Mouse (Mus musculus): ENCODE measurements around the gene Map2k1.
"Not testable (repeated sequence)": the region's sequence is repeated elsewhere in the genome, so short reads cannot be mapped to it uniquely, and the experiment has no call there.

Gene Map2k1

GRCm38 (mm10) chr9:64202866-64203265, 50.6 kb downstream of the Map2k1 start:
- no peak for DNase-seq (ENCODE audit: low spot score)

GRCm38 (mm10) chr9:64202331-64202730, 51.1 kb downstream of the Map2k1 start:
- no peak for DNase-seq (ENCODE audit: low spot score)

- no peak for DNase-seq (ENCODE audit: low spot score)
These were observed 53.5 kb downstream of the Map2k1 start for GRCm38 (mm10) chr9:64199897-64200296.

GRCm38 (mm10) chr9:64198763-64199418, 54.5 kb downstream of the Map2k1 start:
- not testable (repeated sequence) for DNase-seq (ENCODE audit: low spot score)

DNA sequence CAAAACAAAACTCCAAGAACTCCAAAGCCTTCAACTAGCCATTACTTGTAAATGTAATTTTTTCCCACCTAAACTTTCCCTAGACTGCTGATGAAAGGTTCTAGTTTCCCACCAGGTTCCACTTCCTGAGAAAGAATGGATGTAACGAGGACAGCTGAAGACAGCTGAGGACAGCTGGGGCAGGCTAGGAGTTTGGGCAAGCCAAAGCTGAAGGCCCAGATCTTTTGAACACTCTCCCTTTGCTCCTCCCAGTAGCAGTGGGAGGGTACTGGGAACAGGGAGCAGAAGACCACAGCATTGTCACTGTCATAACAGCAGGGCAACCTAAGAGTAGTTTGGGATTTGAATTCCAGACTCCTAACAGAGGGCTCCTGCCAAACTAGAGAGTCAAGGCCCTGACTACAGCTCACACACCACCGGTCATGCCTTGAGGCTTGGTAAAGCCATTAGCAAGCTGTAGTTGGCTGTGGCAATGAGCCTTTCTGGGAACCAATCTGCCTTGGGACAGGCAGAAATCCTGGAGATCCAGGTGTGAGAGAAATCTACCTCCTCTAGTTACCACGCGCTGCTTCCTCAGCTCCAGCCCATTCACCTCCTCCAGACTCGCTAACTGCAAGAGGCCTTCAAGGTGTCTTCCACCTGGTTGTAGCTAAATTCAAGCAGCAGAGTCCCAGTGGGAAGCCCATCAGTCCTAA, 55.2 kb downstream of the Map2k1 start:
- no peak for DNase-seq (ENCODE audit: low spot score)

GRCm38 (mm10) chr9:64197524-64197923, 55.9 kb downstream of the Map2k1 start:
- no peak for DNase-seq (ENCODE audit: low spot score)

GRCm38 (mm10) chr9:64195554-64195953, 57.9 kb downstream of the Map2k1 start:
- DNase-seq (ENCODE audit: low spot score): no peak

- no peak for DNase-seq (ENCODE audit: low spot score)
These were observed 59.6 kb downstream of the Map2k1 start for GRCm38 (mm10) chr9:64193879-64194278.

DNA sequence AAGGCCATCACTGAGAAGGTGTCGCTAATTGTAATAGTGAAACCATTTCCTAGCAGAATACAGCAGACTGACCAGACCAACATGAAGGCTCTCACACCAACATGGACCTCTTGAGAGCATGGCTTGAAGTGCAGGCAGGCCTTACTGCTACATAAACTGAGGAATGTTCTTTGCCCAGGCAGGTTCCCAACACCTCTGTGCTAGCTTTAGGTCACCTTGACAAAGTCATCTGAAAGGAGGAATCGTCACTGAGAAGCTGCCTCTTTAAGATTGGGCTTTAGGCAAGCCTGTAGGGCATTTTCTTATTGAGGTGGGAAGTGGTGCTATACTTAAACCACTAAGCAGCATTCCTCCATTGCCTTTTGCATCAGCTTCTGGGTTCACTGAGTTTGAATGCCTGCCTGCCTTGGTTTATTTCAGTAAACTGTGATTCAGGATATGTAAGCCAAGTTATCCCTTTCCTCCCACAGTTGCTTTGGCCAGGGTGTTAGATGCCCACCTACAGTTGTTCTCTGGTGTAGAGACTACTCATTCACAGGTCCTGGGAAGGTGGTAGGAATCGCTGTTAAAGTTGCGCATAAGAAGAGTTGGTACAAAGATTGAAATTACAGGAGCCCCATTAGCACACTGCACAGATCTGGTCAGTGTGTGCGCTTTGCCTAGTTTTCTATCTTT, 69.1 kb downstream of the Map2k1 start:
- no peak for DNase-seq (ENCODE audit: low spot score)

DNA sequence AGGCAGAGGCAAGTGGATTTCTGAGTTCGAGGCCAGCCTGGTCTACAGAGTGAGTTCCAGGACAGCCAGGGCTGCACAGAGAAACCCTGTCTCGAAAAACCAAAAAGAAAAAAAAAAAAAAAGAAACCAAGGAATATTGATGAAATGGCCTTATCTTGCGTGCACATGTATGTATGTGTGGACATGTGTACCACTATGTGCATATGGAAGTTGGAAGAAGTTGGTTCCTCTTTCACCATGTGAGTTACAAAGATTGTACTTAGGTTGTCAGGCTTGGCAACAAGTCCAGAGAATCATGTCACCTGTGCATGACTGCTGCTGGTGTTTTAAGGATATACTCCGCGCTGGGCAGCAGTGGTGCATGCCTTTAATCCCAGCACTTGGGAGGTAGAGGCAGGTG, 70.1 kb downstream of the Map2k1 start:
- DNase-seq (ENCODE audit: low spot score): not testable (repeated sequence)

- peak; percentile 83 for DNase-seq (ENCODE audit: low spot score)
These were observed 74.3 kb downstream of the Map2k1 start, which contains the start of gene Snapc5 for GRCm38 (mm10) chr9:64178974-64179646. Gene Snapc5, plus strand, starts transcription at chr9:64179274.

DNA sequence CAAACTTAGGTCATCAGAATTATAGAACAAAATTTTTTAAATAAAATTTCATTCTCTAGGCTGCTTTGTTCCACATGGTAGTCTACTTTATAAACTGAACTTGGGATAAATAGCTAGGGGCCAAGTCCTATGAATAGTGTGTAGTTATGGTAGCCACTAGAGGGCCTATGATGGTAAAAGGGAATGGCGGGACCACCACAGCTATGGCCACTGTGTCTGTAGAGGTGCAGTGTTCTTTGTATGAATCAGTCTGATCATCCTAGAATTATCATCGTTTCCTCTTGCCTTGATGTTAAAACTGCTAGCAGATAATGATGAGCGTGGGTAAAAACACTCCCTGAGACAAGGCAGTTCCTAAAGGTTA, 74.8 kb downstream of the Map2k1 start:
- no peak for DNase-seq (ENCODE audit: low spot score)

DNA sequence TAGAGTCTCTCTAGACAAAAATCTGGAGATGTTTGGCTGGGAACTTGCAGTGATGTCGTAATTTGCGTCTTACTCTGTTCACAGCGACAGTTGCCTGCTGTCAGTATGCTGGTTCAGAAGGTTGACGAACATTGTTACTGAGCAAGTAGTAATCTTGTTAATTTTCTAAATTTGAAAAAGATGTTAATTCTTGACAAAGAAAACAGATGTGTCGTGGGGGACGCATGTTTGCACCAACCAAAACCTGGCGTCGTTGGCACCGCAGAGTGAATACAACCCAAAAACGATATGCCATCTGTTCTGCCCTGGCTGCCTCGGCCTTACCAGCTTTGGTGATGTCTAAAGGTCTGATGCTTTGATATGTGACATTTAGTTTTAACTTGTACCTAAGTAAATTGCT, 78.1 kb downstream of the Map2k1 start:
- DNase-seq (ENCODE audit: low spot score): no peak

DNA sequence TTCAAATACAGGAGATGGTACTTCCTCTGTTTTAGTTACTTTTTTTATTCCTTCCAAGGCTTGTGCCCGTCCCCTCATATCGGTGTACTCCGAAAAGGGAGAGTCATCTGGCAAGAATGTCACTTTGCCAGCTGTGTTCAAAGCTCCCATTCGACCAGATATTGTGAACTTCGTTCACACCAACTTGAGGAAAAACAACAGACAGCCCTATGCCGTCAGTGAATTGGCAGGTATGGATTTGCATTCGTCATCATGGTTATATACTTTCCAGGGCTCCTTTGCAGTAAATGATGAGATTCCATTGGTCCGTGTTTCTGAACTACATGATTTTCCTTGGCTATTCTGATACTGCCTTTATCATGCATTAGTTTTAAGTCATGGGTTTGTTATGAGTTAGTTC, 78.7 kb downstream of the Map2k1 start:
- no peak for DNase-seq (ENCODE audit: low spot score)

DNA sequence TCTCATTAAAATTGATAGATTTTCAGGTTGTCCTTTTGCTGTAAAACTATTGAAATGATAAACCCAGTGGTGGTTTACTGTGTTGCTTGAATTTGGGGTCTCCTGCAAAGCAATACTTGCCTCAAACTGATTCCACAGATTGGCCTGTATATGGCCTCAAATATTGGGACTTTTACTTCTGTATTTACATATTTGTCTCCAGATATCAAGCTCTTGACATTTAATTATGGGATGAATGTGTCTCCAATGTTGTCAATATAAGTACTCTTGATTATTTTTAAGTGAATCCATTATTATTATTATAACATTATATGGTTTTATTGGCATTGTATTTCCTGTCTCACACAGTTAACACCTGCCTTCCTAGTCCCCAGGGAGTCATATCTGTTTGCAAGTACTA, 79.1 kb downstream of the Map2k1 start:
- no peak for DNase-seq (ENCODE audit: low spot score)

DNA sequence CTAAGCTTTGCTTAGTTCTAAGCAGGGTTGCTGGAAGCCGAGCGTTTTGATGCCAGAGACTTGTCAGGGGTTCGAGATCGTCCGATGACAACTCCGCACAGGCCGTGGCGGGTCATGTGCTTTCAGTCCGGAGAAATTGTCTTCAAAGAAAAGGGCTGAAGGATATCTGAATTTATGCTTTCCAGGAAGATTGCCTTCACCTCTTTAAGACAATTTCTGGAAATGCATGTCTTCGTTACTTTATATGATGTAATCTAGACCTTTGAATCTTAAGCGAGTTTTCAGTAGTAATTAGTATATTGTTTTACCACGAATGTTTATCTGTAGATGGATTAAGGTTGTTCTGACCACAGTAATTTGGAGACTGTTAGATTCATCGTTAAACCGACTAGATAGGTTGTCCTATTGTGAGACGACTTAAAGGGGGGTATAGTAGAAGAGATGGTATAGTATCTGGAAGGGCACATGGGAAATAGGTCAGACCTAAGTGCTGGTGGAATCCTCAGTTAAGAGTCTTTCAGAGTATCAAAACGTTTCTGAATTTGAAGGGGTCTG, 79.7 kb downstream of the Map2k1 start:
- no peak for DNase-seq (ENCODE audit: low spot score)

DNA sequence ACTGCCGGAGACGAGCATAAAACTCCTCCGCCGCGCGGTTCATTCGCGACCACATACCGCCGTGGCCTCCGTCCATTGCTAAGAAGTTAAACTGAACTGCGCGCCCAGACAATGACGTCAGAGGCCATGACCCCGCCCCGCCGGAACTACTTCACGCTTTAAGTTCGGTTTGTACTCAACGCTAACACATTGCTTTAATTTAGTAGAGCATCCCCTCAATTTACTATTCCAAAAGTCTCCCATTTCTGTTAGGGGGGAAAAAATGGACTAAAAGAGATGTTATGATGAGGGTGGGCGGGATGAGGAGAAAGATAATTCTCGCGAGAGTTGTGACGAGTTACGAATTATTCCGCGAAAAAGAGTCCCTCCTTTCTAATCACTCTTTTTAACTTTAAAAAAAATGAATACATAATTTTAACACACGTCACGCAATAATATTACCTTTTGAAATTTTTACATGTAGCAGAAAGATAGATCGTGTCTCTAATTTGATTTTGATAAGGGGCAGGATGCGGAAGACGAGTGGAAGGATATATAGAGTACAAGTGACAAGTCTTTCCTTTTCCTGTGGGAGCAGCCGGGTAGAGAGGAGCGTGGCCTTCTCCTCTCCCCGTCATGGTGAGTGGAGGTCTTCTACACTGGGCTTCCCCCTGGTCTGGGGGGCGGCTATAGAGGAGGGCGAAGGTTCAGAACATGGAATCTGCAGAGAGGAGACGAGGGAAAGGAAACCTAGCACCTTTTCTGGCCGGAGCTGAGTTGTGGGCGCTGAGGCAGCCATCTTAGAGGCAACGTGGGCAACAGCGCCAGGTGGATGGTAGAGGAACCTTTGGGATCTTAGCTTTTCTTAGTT, 80.4 kb downstream of the Map2k1 start, which contains the start of the genes Zwilch and Rpl4:
TSS of gene Zwilch (minus strand) at position 289 of the 850 bp plus-strand sequence.
TSS of gene Rpl4 (plus strand) at position 560 of the 850 bp plus-strand sequence.
- peak; percentile 80 for DNase-seq (ENCODE audit: low spot score)

DNA sequence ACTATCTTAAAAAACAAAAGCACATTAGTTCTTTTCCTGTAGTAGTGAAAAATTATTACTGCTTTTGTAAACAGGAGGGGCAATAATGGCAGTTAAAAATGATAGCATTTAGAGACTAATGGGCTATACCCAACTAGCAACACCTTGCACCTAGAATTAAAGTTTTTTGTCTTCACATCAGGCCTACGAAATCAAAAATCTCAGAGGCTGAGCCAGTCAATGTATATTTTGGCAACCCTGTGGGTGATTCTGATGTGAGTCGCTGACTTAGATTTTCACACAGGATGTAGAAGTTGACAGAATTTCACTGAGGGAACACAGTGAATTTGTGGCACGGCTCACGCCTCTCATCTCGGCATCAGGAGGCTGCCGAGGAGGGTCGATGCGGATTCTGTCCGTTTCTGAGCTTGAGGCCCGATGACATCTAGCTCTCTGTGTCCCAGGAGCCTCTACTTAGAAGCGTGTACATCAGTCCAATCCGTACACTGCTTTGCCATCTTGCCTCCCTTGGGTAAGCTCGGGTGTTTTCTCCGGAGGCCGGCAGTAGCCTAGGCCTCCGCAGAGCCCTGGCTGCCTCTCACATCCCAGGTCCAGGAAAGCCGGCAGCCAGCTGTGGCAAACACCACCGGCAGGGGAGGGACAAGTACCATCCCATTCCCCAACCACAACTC, 81.2 kb downstream of the Map2k1 start:
- DNase-seq (ENCODE audit: low spot score): no peak

- DNase-seq (ENCODE audit: low spot score): not testable (repeated sequence)
These were observed 83.5 kb downstream of the Map2k1 start for GRCm38 (mm10) chr9:64169967-64170366.

- no peak for DNase-seq (ENCODE audit: low spot score)
These were observed 93.0 kb downstream of the Map2k1 start for GRCm38 (mm10) chr9:64160471-64160870.

DNA sequence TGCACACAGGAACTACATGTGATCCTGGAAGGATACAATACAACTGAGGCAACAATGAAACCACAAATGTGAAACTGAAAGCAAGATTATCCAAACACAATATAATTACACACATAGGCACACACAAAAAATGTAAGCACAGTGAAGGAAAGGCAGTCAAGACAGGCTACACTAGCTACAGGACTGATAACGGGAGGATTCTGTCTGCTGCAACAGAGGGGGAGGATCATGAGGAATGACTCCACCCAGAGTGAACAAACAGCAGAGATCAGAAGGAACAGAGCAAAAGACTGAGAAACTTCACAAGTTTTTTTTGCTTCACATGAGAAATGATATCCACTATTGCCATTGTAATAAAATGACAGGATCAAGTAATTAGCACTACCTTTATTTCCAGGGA, 96.8 kb downstream of the Map2k1 start:
- DNase-seq (ENCODE audit: low spot score): no peak

All from spleen, adult 12 weeks (tissue).